Mouse (Mus musculus) ES-E14 (cell line): ENCODE data around the gene Eif4g3. TPM values are rescaled to one million over a fixed set of nuclear protein-coding genes. Genes with fewer than 3 reads are reported as not detected.

Experiments used
- DNase-seq: peaks from one replicate; pipeline ENCODE4 v3.0.0-alpha.2; 2013; ENCODE audit warnings: low read depth, low spot score
- H3K27ac ChIP-seq: 2 replicates; pipeline ENCODE4 v1.5.1; 2012; ENCODE audit warnings: low read depth, mild to moderate bottlenecking, low read length, moderate library complexity, mixed read lengths; ENCODE audit not compliant: poor library complexity, insufficient read depth, severe bottlenecking
- H3K36me3 ChIP-seq: 2 replicates; pipeline ENCODE4 v1.6.1; 2012; ENCODE audit warnings: mild to moderate bottlenecking, low read length, moderate library complexity, mixed read lengths; ENCODE audit not compliant: control insufficient read depth, poor library complexity, insufficient read depth, severe bottlenecking
- H3K4me1 ChIP-seq, 2 experiments: fragments of 150-350 bp in 1 of 2; sonication (generic) in 1 of 2; 2 replicates each; pipeline ENCODE4 v1.6.1; 2012; ENCODE audit warnings: low read length in 2 of 2, mild to moderate bottlenecking in 1 of 2, mixed read lengths in 1 of 2; ENCODE audit not compliant: control insufficient read depth in 2 of 2, insufficient read depth in 2 of 2, poor library complexity in 1 of 2
- H3K4me3 ChIP-seq, 2 experiments: fragments of 150-350 bp in 1 of 2; sonication (generic) in 1 of 2; 2 replicates each; pipeline ENCODE4 v1.5.1; 2012; ENCODE audit warnings: low read length in 2 of 2, low read depth in 1 of 2, mild to moderate bottlenecking in 1 of 2, mixed read lengths in 1 of 2; ENCODE audit not compliant: insufficient read depth in 1 of 2, poor library complexity in 1 of 2, severe bottlenecking in 1 of 2
- H3K9ac ChIP-seq: 2 replicates; pipeline ENCODE4 v1.6.1; 2012; ENCODE audit warnings: low read depth, mild to moderate bottlenecking, low read length, mixed read lengths; ENCODE audit not compliant: poor library complexity, insufficient read depth, severe bottlenecking
- H3K9me3 ChIP-seq: fragments of 150-350 bp; sonication (generic); 2 replicates; pipeline ENCODE4 v1.6.1; 2012; ENCODE audit warnings: low read depth, mild to moderate bottlenecking, low read length; ENCODE audit not compliant: control insufficient read depth, insufficient read depth
- CHD2 ChIP-seq: IDR thresholded peaks from 2 replicates; pipeline ENCODE4 v1.6.1; 2014; ENCODE audit warnings: mild to moderate bottlenecking, low read depth, low read length, inconsistent platforms
- HCFC1 ChIP-seq: IDR thresholded peaks from 2 replicates; pipeline ENCODE4 v1.6.1; 2012; ENCODE audit warnings: low read length, inconsistent platforms, borderline replicate concordance; ENCODE audit not compliant: insufficient read depth
- MAFK ChIP-seq: IDR thresholded peaks from 2 replicates; pipeline ENCODE4 v1.6.1; 2014; ENCODE audit warnings: mild to moderate bottlenecking, low read depth, low read length, inconsistent platforms; ENCODE audit not compliant: insufficient read depth
- ZC3H11A ChIP-seq: IDR thresholded peaks from 2 replicates; pipeline ENCODE4 v1.6.1; 2012; ENCODE audit warnings: low read depth, mild to moderate bottlenecking, inconsistent platforms, low read length, borderline replicate concordance
- ZNF384 ChIP-seq: IDR thresholded peaks from 2 replicates; pipeline ENCODE4 v1.6.1; 2012; ENCODE audit warnings: low read depth, low read length, inconsistent platforms
- in situ Hi-C, 2 experiments: fragments of 600-800 bp; cut with MboI; formaldehyde crosslinking; loops; one replicate each; pipeline ENCODE4 v1.15.1; 2025; ENCODE audit warnings: low sequenced_read_pairs in 2 of 2, inconsistent platforms in 1 of 2; ENCODE audit not compliant: unreplicated experiment in 2 of 2
- total RNA-seq: library from RNA; depleted of rRNA; stranded (reverse); fragments of 300-350 nt; gene quantifications from 2 replicates; pipeline ENCODE4 v1.2.3, GENCODE M21; 2012

Gene Eif4g3
- total RNA-seq, 1 experiment = 18.7 TPM

DNA sequence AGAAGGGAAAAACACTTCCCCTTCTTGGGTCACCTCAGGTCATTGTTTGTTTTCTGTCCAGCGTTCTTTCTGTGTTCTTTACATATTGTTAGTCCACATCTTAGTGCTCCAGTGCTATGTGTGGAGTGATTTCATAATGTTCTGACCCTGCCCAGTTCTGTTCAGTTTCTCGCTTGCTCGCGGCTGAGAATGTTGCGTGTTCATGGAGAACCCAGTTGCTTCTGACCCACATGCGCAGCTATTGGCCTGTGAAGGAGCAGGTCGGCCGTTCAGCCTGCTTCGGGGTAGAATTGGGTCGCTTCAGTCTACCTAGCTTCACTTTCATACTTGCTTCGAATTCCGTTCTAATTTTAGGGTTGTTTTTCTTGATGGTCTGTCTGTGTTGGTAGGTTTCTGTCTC lies 2.6 kb downstream of the Eif4g3 start:
- in situ Hi-C loops = no loop called here
- H3K9me3 ChIP-seq = no peaks in the 10 kb centered on the region
- TF ChIP-seq CHD2 = no peak
- no peak for TF ChIP-seq HCFC1
- no peak for TF ChIP-seq MAFK
- no peak for TF ChIP-seq ZNF384
- TF ChIP-seq ZC3H11A = no peak
- no peak overlapping the region for H3K4me3 ChIP-seq
- peaks cover 0 to 6% of the 10 kb centered on the region in 2 experiments; a peak in 1 of 4 replicates for H3K4me1 ChIP-seq
- H3K36me3 ChIP-seq = peaks cover 14% of the 10 kb centered on the region; the same call in 1 of the 2 replicates
- no peak overlapping the region for H3K27ac ChIP-seq
- no peak overlapping the region for H3K9ac ChIP-seq
- no peak for DNase-seq

DNA sequence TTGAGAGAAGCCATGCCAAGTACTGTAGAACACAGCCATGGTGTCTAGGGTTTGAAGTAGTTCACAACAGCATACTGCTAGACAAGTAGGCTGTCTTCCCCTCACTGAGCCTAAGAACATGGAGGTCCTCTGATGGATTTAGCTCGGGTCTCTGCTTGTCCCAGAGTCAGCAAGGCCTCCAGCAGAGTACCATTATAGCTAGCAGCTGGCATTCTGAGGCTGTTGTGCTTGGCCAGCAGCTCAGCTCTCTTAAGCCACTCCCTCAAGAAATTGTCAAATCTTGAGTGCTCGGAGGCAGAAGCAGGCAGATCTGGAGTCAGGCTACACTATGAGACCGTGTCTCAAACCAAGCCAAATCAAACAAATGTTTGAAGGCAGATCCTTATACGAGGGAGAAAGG lies 5.4 kb downstream of the Eif4g3 start:
- no peaks in the 10 kb centered on the region for H3K9me3 ChIP-seq
- H3K27ac ChIP-seq = no peak overlapping the region
- TF ChIP-seq ZNF384 = no peak
- TF ChIP-seq MAFK = no peak
- no peak for TF ChIP-seq CHD2
- TF ChIP-seq HCFC1 = no peak
- no peak for TF ChIP-seq ZC3H11A
- H3K36me3 ChIP-seq = peaks cover 17% of the 10 kb centered on the region; the same call in 1 of the 2 replicates
- in situ Hi-C loops = no loop called here
- no peak for DNase-seq
- H3K4me3 ChIP-seq = no peak overlapping the region
- no peak overlapping the region for H3K9ac ChIP-seq
- H3K4me1 ChIP-seq = peaks cover 0 to 8% of the 10 kb centered on the region in 2 experiments; a peak in 1 of 4 replicates

DNA sequence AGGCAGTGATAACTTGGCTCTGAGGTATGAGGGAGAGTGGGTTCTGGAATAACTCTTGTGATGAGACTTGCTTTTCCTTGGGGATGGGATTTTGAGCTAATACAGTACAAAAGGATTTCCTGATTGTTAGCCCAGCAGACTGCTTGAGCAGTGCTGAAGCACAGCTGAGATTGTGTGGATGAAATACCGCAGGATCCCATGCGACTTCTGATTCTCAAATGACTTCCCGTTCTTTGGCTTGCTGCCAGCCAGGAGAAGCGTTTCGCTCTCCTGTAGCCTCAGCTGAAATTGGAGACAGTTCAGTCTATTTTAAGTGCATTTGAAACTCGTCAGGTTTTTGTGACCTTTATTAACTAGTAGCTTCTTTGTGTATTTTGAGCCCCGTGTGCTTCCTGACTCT lies 7.9 kb downstream of the Eif4g3 start:
- H3K9me3 ChIP-seq = no peaks in the 10 kb centered on the region
- H3K4me3 ChIP-seq = no peak overlapping the region
- TF ChIP-seq ZNF384 (no peak), MAFK (no peak), HCFC1 (no peak), ZC3H11A (no peak), CHD2 (no peak)
- H3K36me3 ChIP-seq = peaks cover 17% of the 10 kb centered on the region; the same call in 1 of the 2 replicates
- H3K4me1 ChIP-seq = peaks cover 0 to 10% of the 10 kb centered on the region in 2 experiments; a peak in 1 of 4 replicates
- in situ Hi-C loops = no loop called here
- no peak overlapping the region for H3K27ac ChIP-seq
- no peak for DNase-seq
- no peak overlapping the region for H3K9ac ChIP-seq

DNA sequence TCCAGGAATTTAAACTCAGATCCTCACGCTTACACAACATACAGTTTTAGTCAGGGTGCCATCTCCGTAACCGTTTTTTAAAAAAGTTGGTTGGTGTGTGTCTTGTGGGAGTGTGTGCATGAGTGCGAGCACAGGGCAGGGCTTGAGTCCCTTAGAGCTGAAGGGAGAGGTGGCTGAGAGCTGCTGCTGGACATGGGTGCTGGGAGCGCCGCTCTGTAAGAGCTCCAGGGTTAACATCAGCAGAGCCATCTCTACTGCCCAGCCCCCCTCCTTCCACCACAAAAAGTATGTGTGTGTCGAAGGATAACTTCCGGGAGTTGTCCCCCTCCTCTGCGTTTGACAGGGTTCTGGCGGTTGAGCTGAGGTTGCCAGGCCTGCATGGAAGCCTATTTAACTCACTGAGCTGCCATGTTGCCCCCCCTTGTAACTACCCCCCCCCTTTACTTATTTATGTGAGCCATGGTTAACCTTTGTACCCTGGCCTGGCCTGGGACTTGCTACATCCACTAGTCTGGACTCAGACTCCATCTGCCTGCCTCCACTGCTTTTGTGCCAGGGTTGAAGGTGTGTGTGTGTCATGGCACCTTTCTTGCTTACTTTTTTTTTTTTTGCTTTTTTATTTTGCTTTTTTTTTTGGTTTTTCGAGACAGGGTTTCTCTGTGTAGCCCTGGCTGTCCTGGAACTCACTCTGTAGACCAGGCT lies 11.2 kb downstream of the Eif4g3 start:
- Histone ChIP-seq H3K4me3 (no peak overlapping the region), H3K9me3 (no peaks in the 10 kb centered on the region), H3K36me3 (peaks cover 8% of the 10 kb centered on the region; the same call in 1 of the 2 replicates), H3K27ac (no peak overlapping the region), H3K4me1 (peaks cover 3 to 10% of the 10 kb centered on the region in 2 experiments; a peak in 1 of 4 replicates), H3K9ac (no peak overlapping the region)
- TF ChIP-seq CHD2 (no peak), MAFK (no peak), HCFC1 (no peak)
- in situ Hi-C loops = no loop called here
- no peak for DNase-seq

DNA sequence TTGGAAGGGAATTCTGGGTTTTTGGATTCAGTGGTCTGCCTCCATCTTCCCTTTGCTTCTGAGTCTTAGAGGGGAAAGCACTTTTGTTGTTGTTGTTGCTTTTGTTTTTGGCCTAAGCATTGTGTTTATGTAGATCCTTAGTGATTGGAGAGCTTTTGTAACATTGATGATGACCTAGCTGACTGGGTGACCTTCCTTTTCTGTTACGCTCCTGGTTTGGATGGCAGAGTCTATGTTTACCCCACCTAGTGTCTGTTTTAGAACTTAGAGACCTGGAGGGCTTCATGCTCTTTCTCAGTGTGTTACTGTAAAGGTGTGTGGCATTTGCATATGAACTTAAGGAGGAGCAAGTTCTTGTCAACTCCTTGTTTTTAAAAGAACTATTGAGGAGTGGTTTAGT lies 13.0 kb downstream of the Eif4g3 start:
- TF ChIP-seq ZC3H11A = no peak
- no peak for TF ChIP-seq MAFK
- TF ChIP-seq ZNF384 = no peak
- TF ChIP-seq CHD2 = no peak
- TF ChIP-seq HCFC1 = no peak
- Histone ChIP-seq H3K36me3 (peaks cover 3% of the 10 kb centered on the region; the same call in 1 of the 2 replicates), H3K9ac (no peak overlapping the region), H3K9me3 (no peaks in the 10 kb centered on the region), H3K4me1 (peaks cover 3 to 10% of the 10 kb centered on the region in 2 experiments; a peak in 1 of 4 replicates), H3K27ac (no peak overlapping the region), H3K4me3 (no peak overlapping the region)
- DNase-seq = peak; percentile 65
- in situ Hi-C loops = no loop called here
